Mouse (Mus musculus) forebrain, embryonic 14.5 days (tissue): ENCODE measurements around the gene Pfkfb4. TPM values are rescaled to one million over a fixed set of nuclear protein-coding genes. Genes with fewer than 3 reads are reported as not detected.

Experiments
- ATAC-seq: fragments of 200-750 bp; cut with Nextera tagmentation; 2 replicates; pipeline ENCODE4 v1.8.0; 2017; ENCODE audit warnings: mild to moderate bottlenecking, moderate library complexity
- DNase-seq: peaks from one replicate; pipeline ENCODE4 v3.0.0-alpha.2; 2015; ENCODE audit warnings: low spot score
- H3K27ac ChIP-seq: fragments of 300-500 bp; sonication (generic); 2 replicates; pipeline ENCODE4 v1.5.1; 2014; ENCODE audit warnings: low read depth, mild to moderate bottlenecking, control low read depth, low read length, moderate library complexity
- H3K27me3 ChIP-seq: fragments of 300-500 bp; sonication (generic); replicated peaks from 2 replicates; pipeline ENCODE4 v1.6.1; 2014; ENCODE audit warnings: low read length, control low read depth, mixed read lengths; ENCODE audit not compliant: control insufficient read depth, insufficient read depth
- H3K36me3 ChIP-seq: fragments of 300-500 bp; sonication (generic); 2 replicates; pipeline ENCODE4 v1.6.1; 2014; ENCODE audit warnings: low read length, control low read depth; ENCODE audit not compliant: control insufficient read depth, insufficient read depth
- H3K4me1 ChIP-seq: fragments of 300-500 bp; sonication (generic); 2 replicates; pipeline ENCODE4 v1.6.1; 2014; ENCODE audit warnings: antibody characterized with exemption, low read length, control low read depth; ENCODE audit not compliant: control insufficient read depth, insufficient read depth
- H3K4me2 ChIP-seq: fragments of 300-500 bp; sonication (generic); 2 replicates; pipeline ENCODE4 v1.6.1; 2014; ENCODE audit warnings: mild to moderate bottlenecking, control low read depth, low read length
- H3K4me3 ChIP-seq: fragments of 300-500 bp; sonication (generic); 2 replicates; pipeline ENCODE4 v1.5.1; 2014; ENCODE audit warnings: low read depth, low read length, control low read depth
- H3K9ac ChIP-seq: fragments of 300-500 bp; sonication (generic); 2 replicates; pipeline ENCODE4 v1.6.1; 2014; ENCODE audit warnings: mild to moderate bottlenecking, low read length, control low read depth, moderate library complexity
- H3K9me3 ChIP-seq: fragments of 300-500 bp; sonication (generic); replicated peaks from 2 replicates; pipeline ENCODE4 v1.6.1; 2016; ENCODE audit warnings: low read length, control low read depth, mixed read lengths; ENCODE audit not compliant: control insufficient read depth
- WGBS: fragments of 180-500 bp; shearing (Covaris S2); extraction: QIAGEN DNeasy Blood & Tissue Kit; methylation state at CpG from one replicate; pipeline ENCODE4 v1.1.7; 2014; 5-methylcytosine and 5-hydroxymethylcytosine counted together
- polyA plus RNA-seq: library from polyadenylated mRNA; unstranded; fragments of >200 nt; fragmentation: Nextera tagmentation; extraction: Ambion mirVana; gene quantifications from 2 replicates; pipeline ENCODE4 v1.2.1, GENCODE M21; 2014

Pfkfb4 gene
- polyA plus RNA-seq, 1 experiment from 2014 or later = 16.0 TPM

GRCm38 (mm10) chr9:108963577-108963976 is 28.0 kb upstream of the Pfkfb4 start:
- no peak overlapping the region for H3K4me2 ChIP-seq
- no peaks in the 10 kb centered on the region for H3K9me3 ChIP-seq
- H3K27ac ChIP-seq = no peak overlapping the region
- no peaks in the 10 kb centered on the region for H3K27me3 ChIP-seq
- H3K36me3 ChIP-seq = no peaks in the 10 kb centered on the region
- no peak for ATAC-seq
- DNase-seq = no peak
- WGBS = 77% methylated on average over 3 of the region's 3 CpGs
- no peak overlapping the region for H3K9ac ChIP-seq
- no peaks in the 10 kb centered on the region for H3K4me1 ChIP-seq
- no peak overlapping the region for H3K4me3 ChIP-seq

GRCm38 (mm10) chr9:108964338-108964737 is 27.2 kb upstream of the Pfkfb4 start:
- Histone ChIP-seq H3K4me1 (no peaks in the 10 kb centered on the region), H3K27me3 (no peaks in the 10 kb centered on the region), H3K9me3 (no peaks in the 10 kb centered on the region), H3K36me3 (no peaks in the 10 kb centered on the region), H3K27ac (no peak overlapping the region), H3K4me2 (no peak overlapping the region), H3K4me3 (no peak overlapping the region), H3K9ac (no peak overlapping the region)
- WGBS = 80% methylated on average over 6 of the region's 6 CpGs
- no peak for DNase-seq
- ATAC-seq = no peak

- no peak overlapping the region for H3K4me3 ChIP-seq
- H3K9ac ChIP-seq = no peak overlapping the region
- no peak overlapping the region for H3K4me2 ChIP-seq
- WGBS = 81% methylated on average over 8 of the region's 8 CpGs
- H3K36me3 ChIP-seq = no peaks in the 10 kb centered on the region
- no peaks in the 10 kb centered on the region for H3K4me1 ChIP-seq
- H3K27ac ChIP-seq = no peak overlapping the region
- no peak for DNase-seq
- no peak for ATAC-seq
- no peaks in the 10 kb centered on the region for H3K9me3 ChIP-seq
- no peaks in the 10 kb centered on the region for H3K27me3 ChIP-seq
Measured at GRCm38 (mm10) chr9:108970623-108971022, 21.0 kb upstream of the Pfkfb4 start.

DNA sequence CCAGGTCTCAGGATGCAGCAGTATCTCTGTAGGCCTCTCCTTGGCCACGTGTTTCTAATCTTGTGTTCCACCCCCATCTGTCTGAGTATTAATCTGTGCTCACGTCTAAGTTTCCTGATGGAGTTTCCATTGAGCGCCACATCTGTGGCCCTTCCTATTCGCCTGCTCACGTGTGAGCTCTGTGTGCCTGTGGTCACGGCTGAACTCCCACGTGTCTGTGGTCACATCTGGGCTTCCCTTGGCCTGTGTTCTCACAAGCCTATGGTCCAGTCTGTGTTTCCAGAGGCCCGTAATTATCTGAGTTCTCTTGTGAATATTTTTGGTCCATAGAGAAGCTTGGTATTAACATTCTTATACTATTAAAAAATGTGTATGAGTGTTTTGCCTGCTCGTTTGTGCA is 15.1 kb upstream of the Pfkfb4 start:
- 82% methylated on average over 9 of the region's 9 CpGs for WGBS
- no peaks in the 10 kb centered on the region for H3K4me1 ChIP-seq
- no peaks in the 10 kb centered on the region for H3K36me3 ChIP-seq
- no peak overlapping the region for H3K9ac ChIP-seq
- ATAC-seq (no peak), DNase-seq (no peak)
- no peaks in the 10 kb centered on the region for H3K9me3 ChIP-seq
- no peak overlapping the region for H3K4me3 ChIP-seq
- H3K4me2 ChIP-seq = no peak overlapping the region
- H3K27me3 ChIP-seq = no peaks in the 10 kb centered on the region
- H3K27ac ChIP-seq = no peak overlapping the region

DNA sequence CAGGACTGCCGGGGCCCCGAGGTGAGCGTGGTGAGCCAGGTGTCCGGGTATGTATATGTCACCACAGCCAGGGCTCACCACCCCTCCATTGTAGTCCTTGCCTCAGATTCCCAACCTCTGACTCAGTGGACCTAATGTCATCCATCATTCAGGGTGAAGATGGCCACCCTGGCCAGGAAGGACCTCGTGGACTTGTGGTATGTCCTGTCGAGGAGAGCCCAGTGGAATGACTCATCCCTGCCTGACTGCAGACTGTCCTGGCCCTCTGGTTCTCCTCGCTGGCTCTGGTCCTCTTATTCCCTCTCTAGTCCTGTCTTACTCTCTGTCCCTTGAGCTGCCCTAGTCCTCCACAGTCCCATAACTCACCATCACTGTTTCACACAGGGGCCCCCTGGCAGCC is 13.6 kb upstream of the Pfkfb4 start:
- no peak overlapping the region for H3K9ac ChIP-seq
- H3K27ac ChIP-seq = no peak overlapping the region
- 78% methylated on average over 7 of the region's 7 CpGs for WGBS
- no peaks in the 10 kb centered on the region for H3K9me3 ChIP-seq
- no peak for ATAC-seq
- no peak overlapping the region for H3K4me3 ChIP-seq
- H3K27me3 ChIP-seq = no peaks in the 10 kb centered on the region
- no peak for DNase-seq
- no peaks in the 10 kb centered on the region for H3K4me1 ChIP-seq
- H3K36me3 ChIP-seq = no peaks in the 10 kb centered on the region
- H3K4me2 ChIP-seq = no peak overlapping the region

GRCm38 (mm10) chr9:108982498-108982897 is 9.1 kb upstream of the Pfkfb4 start:
- H3K27me3 ChIP-seq = no peaks in the 10 kb centered on the region
- no peaks in the 10 kb centered on the region for H3K9me3 ChIP-seq
- WGBS = 87% methylated on average over 8 of the region's 8 CpGs
- H3K4me3 ChIP-seq = no peak overlapping the region
- H3K27ac ChIP-seq = no peak overlapping the region
- no peak for DNase-seq
- H3K4me2 ChIP-seq = no peak overlapping the region
- no peak overlapping the region for H3K9ac ChIP-seq
- no peak for ATAC-seq
- no peaks in the 10 kb centered on the region for H3K4me1 ChIP-seq
- H3K36me3 ChIP-seq = no peaks in the 10 kb centered on the region

- Histone ChIP-seq H3K4me1 (no peaks in the 10 kb centered on the region), H3K27me3 (no peaks in the 10 kb centered on the region), H3K9me3 (no peaks in the 10 kb centered on the region), H3K9ac (no peak overlapping the region), H3K4me3 (no peak overlapping the region), H3K36me3 (no peaks in the 10 kb centered on the region), H3K4me2 (no peak overlapping the region), H3K27ac (no peak overlapping the region)
- ATAC-seq (no peak), DNase-seq (no peak)
- WGBS = 85% methylated on average over 9 of the region's 9 CpGs
Measured at GRCm38 (mm10) chr9:108983209-108983608, 8.4 kb upstream of the Pfkfb4 start.

GRCm38 (mm10) chr9:108985710-108986109 is 5.9 kb upstream of the Pfkfb4 start, which contains the start of gene Ucn2:
Ucn2 (plus strand) TSS chr9:108986010.
- no peak for DNase-seq
- Histone ChIP-seq H3K36me3 (no peaks in the 10 kb centered on the region), H3K27me3 (no peaks in the 10 kb centered on the region), H3K4me1 (no peaks in the 10 kb centered on the region), H3K9ac (no peak within 1 kb of the TSS), H3K4me3 (no peak within 1 kb of the TSS), H3K4me2 (no peak within 1 kb of the TSS), H3K27ac (no peak within 1 kb of the TSS), H3K9me3 (no peaks in the 10 kb centered on the region)
- 88% methylated on average over 4 of the region's 4 CpGs for WGBS
- no peak for ATAC-seq

DNA sequence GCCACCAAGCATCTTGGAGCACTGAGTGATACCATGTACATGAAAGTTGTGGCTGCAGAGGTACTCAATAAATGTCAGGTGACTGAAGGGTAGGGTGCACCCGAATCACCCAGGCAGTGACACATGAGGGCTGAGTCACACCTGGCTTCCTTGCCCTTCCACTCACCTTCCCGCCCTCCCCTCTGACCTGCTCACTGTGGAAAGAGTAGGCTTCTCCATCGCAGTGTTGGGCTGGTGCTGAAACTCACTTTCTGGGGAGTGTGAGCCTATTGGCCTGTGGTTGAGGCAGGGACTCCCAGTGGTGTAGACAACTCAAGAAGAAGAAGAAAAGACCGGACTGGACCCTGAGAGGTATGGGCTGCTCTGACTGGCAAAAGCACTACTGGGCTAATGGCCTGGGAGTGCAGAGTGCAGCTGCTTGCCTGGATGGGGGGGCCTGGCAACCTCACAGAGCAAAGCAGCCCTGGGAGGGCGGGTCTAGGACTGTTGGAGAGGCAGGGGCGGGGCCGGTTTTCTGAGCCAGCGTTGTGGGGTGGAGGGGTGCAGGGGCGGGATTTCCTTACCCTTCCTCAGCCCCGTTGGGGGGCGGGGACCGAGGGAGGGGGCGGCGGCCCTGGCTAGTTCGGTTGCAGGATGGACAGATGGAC is 3.8 kb upstream of the Pfkfb4 start:
- Histone ChIP-seq H3K4me1 (peaks cover 9% of the 10 kb centered on the region), H3K27ac (no peak overlapping the region), H3K27me3 (no peaks in the 10 kb centered on the region), H3K36me3 (no peaks in the 10 kb centered on the region), H3K9ac (no peak overlapping the region), H3K4me2 (peak overlapping the region; percentile 12; the same call in 1 of the 2 replicates), H3K4me3 (no peak overlapping the region), H3K9me3 (no peaks in the 10 kb centered on the region)
- 21% methylated on average over 15 of the region's 15 CpGs for WGBS
- ATAC-seq (no peak), DNase-seq (no peak)
